Mouse (Mus musculus): ENCODE data around the gene Gm10642. TPM values are rescaled to one million over a fixed set of nuclear protein-coding genes. Genes with fewer than 3 reads are reported as not detected.

The Gm10642 gene
- polyA plus RNA-seq, 1 experiment from 2014 or later = 0.50 TPM

GRCm38 (mm10) chr9:70679132-70680091 lies 23.4 kb downstream of the Gm10642 start:
- H3K4me1 ChIP-seq (replicated peaks; ENCODE audit: control insufficient read depth, insufficient read depth, low read length) = peaks cover 13% of the 10 kb centered on the region
- DNase-seq (ENCODE audit: low spot score) (peak; percentile 87), ATAC-seq (replicated peaks; ENCODE audit: low FRiP score, low TSS enrichment, low read depth) (peak; percentile 76)
- peak overlapping the region; percentile 91 for H3K9ac ChIP-seq (ENCODE audit: low read length)
- H3K4me3 ChIP-seq (ENCODE audit: low read depth, low read length) = peak overlapping the region; percentile 86
- WGBS = under 1% methylated on average over 78 of the region's 103 CpGs
- H3K9me3 ChIP-seq (ENCODE audit: control insufficient read depth, low read length) = no peaks in the 10 kb centered on the region
- peak overlapping the region; percentile 95 for H3K27ac ChIP-seq (ENCODE audit: low read depth)
- peak overlapping the region; percentile 90 for H3K4me2 ChIP-seq (ENCODE audit: low read length)
- H3K36me3 ChIP-seq (ENCODE audit: control insufficient read depth, insufficient read depth, low read length) = no peaks in the 10 kb centered on the region
- H3K27me3 ChIP-seq (replicated peaks; ENCODE audit: control insufficient read depth, insufficient read depth, low read length) = no peaks in the 10 kb centered on the region

DNA sequence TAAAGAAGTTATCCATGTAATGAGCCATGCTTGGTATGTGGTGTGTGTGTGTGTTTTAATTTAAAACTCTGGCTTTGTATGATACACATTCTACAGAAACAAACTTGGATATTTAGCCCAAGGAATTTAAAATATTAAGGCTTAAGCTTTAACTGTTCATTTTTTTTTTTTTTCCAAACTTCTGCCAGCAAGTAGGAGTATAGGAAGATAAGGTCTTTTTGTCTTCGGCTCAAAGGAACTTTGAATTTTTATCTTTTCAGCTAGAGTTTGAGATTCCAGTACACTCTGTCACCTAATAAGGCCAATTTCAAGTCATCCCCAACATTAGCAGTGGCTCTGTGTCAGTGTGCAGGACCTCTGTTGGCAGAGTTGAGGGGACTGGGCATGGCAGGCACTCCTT lies 26.2 kb downstream of the Gm10642 start:
- Histone ChIP-seq H3K27me3 (replicated peaks; ENCODE audit: control insufficient read depth, insufficient read depth, low read length) (no peaks in the 10 kb centered on the region), H3K36me3 (ENCODE audit: control insufficient read depth, insufficient read depth, low read length) (no peaks in the 10 kb centered on the region), H3K9me3 (ENCODE audit: control insufficient read depth, low read length) (no peaks in the 10 kb centered on the region), H3K4me1 (replicated peaks; ENCODE audit: control insufficient read depth, insufficient read depth, low read length) (peaks cover 13% of the 10 kb centered on the region), H3K9ac (ENCODE audit: low read length) (no peak overlapping the region), H3K27ac (ENCODE audit: low read depth) (no peak overlapping the region), H3K4me2 (ENCODE audit: low read length) (no peak overlapping the region), H3K4me3 (ENCODE audit: low read depth, low read length) (no peak overlapping the region)
- no peak for ATAC-seq (replicated peaks; ENCODE audit: low FRiP score, low TSS enrichment, low read depth)
- WGBS = 67% methylated on average over 1 of the region's 1 CpGs
- DNase-seq (ENCODE audit: low spot score) = no peak

DNA sequence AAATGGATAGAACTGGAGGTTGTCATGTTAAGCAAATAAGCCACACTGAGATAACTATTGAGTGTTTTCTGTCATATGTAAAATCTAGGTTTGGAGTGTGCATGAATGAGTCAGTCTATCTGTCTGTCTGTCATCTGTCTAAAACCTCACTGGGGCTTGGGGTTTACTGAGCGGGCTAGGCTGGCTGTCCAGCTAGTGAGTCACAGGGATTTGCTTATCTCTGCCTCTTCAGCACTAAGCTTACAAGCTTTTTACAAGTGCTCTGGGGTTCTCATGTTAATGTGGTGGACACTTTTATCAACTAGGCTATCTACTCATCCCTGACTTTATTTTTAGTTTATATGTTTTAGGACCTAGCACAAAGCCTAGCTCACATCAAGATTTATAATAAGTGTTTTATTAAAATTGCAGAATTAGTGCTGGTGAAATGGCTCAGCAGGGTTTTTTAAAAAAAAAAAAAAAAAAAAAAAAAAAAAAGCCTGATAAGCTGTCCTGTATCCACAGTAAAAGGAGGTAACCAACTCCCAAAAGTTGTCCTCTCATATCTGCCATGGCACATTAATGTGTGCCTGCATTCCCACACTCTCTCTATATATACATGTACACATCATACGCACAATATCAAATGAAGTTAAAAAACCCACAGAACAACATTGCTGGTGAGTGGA lies 32.4 kb downstream of the Gm10642 start:
- H3K9ac ChIP-seq (ENCODE audit: low read length) = no peak overlapping the region
- no peaks in the 10 kb centered on the region for H3K36me3 ChIP-seq (ENCODE audit: control insufficient read depth, insufficient read depth, low read length)
- H3K9me3 ChIP-seq (ENCODE audit: control insufficient read depth, low read length) = no peaks in the 10 kb centered on the region
- H3K4me1 ChIP-seq (replicated peaks; ENCODE audit: control insufficient read depth, insufficient read depth, low read length) = no peaks in the 10 kb centered on the region
- H3K4me2 ChIP-seq (ENCODE audit: low read length) = no peak overlapping the region
- H3K27ac ChIP-seq (ENCODE audit: low read depth) = no peak overlapping the region
- no peaks in the 10 kb centered on the region for H3K27me3 ChIP-seq (replicated peaks; ENCODE audit: control insufficient read depth, insufficient read depth, low read length)
- 76% methylated on average over 2 of the region's 2 CpGs for WGBS
- no peak overlapping the region for H3K4me3 ChIP-seq (ENCODE audit: low read depth, low read length)
- ATAC-seq (replicated peaks; ENCODE audit: low FRiP score, low TSS enrichment, low read depth) (no peak), DNase-seq (ENCODE audit: low spot score) (no peak)

DNA sequence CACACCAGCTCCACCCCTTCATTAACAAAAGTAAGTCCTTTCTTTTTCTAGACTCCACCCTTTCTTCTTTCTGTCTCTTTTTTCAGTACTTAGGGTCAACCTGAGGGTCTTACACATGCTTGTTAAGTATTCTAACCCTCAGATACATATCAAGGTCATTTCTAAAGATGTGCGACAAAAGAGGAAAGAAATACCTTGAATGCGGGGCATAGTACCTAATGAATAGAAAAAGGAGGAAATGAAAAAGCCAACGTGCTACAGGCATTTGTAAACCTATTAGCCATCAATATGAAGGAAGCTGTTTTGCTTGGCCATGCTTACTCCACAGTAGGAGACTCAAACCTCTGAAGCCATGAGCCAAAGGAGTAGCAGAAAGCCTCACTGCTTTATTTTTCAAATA lies 33.9 kb downstream of the Gm10642 start:
- Histone ChIP-seq H3K4me2 (ENCODE audit: low read length) (no peak overlapping the region), H3K4me3 (ENCODE audit: low read depth, low read length) (no peak overlapping the region), H3K27me3 (replicated peaks; ENCODE audit: control insufficient read depth, insufficient read depth, low read length) (no peaks in the 10 kb centered on the region), H3K9ac (ENCODE audit: low read length) (no peak overlapping the region), H3K36me3 (ENCODE audit: control insufficient read depth, insufficient read depth, low read length) (no peaks in the 10 kb centered on the region), H3K27ac (ENCODE audit: low read depth) (no peak overlapping the region), H3K9me3 (ENCODE audit: control insufficient read depth, low read length) (no peaks in the 10 kb centered on the region), H3K4me1 (replicated peaks; ENCODE audit: control insufficient read depth, insufficient read depth, low read length) (no peaks in the 10 kb centered on the region)
- 77% methylated on average over 3 of the region's 3 CpGs for WGBS
- DNase-seq (ENCODE audit: low spot score) = no peak
- ATAC-seq (replicated peaks; ENCODE audit: low FRiP score, low TSS enrichment, low read depth) = no peak

DNA sequence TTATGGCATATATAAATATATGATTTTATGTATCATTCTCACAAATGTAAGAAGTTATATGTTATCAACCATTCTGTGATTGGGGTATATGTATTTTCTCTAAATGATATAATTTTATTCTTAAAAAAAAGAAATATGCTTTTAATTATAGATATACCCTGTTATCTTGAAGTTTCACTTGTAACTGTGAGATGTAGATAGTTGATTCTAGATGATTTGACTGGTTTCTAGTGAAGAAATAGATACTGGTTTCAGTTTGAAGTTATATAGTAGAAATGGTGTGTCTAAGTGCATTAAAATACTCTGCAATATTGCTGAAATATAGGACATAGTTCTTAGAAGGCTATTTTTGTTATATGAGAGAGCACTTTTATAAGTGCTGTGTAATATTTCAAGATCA lies 34.5 kb downstream of the Gm10642 start:
- H3K9ac ChIP-seq (ENCODE audit: low read length) = no peak overlapping the region
- H3K27me3 ChIP-seq (replicated peaks; ENCODE audit: control insufficient read depth, insufficient read depth, low read length) = no peaks in the 10 kb centered on the region
- no peaks in the 10 kb centered on the region for H3K9me3 ChIP-seq (ENCODE audit: control insufficient read depth, low read length)
- no peak overlapping the region for H3K4me2 ChIP-seq (ENCODE audit: low read length)
- DNase-seq (ENCODE audit: low spot score) = no peak
- H3K36me3 ChIP-seq (ENCODE audit: control insufficient read depth, insufficient read depth, low read length) = no peaks in the 10 kb centered on the region
- ATAC-seq (replicated peaks; ENCODE audit: low FRiP score, low TSS enrichment, low read depth) = no peak
- H3K4me1 ChIP-seq (replicated peaks; ENCODE audit: control insufficient read depth, insufficient read depth, low read length) = no peaks in the 10 kb centered on the region
- no peak overlapping the region for H3K27ac ChIP-seq (ENCODE audit: low read depth)
- no peak overlapping the region for H3K4me3 ChIP-seq (ENCODE audit: low read depth, low read length)

- Histone ChIP-seq H3K4me1 (replicated peaks; ENCODE audit: control insufficient read depth, insufficient read depth, low read length) (no peaks in the 10 kb centered on the region), H3K9ac (ENCODE audit: low read length) (no peak overlapping the region), H3K27ac (ENCODE audit: low read depth) (no peak overlapping the region), H3K4me3 (ENCODE audit: low read depth, low read length) (no peak overlapping the region), H3K4me2 (ENCODE audit: low read length) (no peak overlapping the region), H3K27me3 (replicated peaks; ENCODE audit: control insufficient read depth, insufficient read depth, low read length) (no peaks in the 10 kb centered on the region), H3K9me3 (ENCODE audit: control insufficient read depth, low read length) (no peaks in the 10 kb centered on the region), H3K36me3 (ENCODE audit: control insufficient read depth, insufficient read depth, low read length) (no peaks in the 10 kb centered on the region)
- ATAC-seq (replicated peaks; ENCODE audit: low FRiP score, low TSS enrichment, low read depth) = no peak
- DNase-seq (ENCODE audit: low spot score) = no peak
- WGBS = 78% methylated on average over 2 of the region's 2 CpGs
Observed at GRCm38 (mm10) chr9:70691772-70692693, 36.0 kb downstream of the Gm10642 start.

GRCm38 (mm10) chr9:70695723-70696122 lies 39.7 kb downstream of the Gm10642 start:
- H3K9me3 ChIP-seq (ENCODE audit: control insufficient read depth, low read length) = no peaks in the 10 kb centered on the region
- no peak overlapping the region for H3K27ac ChIP-seq (ENCODE audit: low read depth)
- 86% methylated on average over 2 of the region's 2 CpGs for WGBS
- ATAC-seq (replicated peaks; ENCODE audit: low FRiP score, low TSS enrichment, low read depth) (no peak), DNase-seq (ENCODE audit: low spot score) (no peak)
- no peak overlapping the region for H3K4me2 ChIP-seq (ENCODE audit: low read length)
- H3K4me1 ChIP-seq (replicated peaks; ENCODE audit: control insufficient read depth, insufficient read depth, low read length) = no peaks in the 10 kb centered on the region
- no peaks in the 10 kb centered on the region for H3K27me3 ChIP-seq (replicated peaks; ENCODE audit: control insufficient read depth, insufficient read depth, low read length)
- no peaks in the 10 kb centered on the region for H3K36me3 ChIP-seq (ENCODE audit: control insufficient read depth, insufficient read depth, low read length)
- H3K9ac ChIP-seq (ENCODE audit: low read length) = no peak overlapping the region
- no peak overlapping the region for H3K4me3 ChIP-seq (ENCODE audit: low read depth, low read length)

GRCm38 (mm10) chr9:70698090-70698489 lies 42.0 kb downstream of the Gm10642 start:
- Histone ChIP-seq H3K4me1 (replicated peaks; ENCODE audit: control insufficient read depth, insufficient read depth, low read length) (no peaks in the 10 kb centered on the region), H3K4me3 (ENCODE audit: low read depth, low read length) (no peak overlapping the region), H3K4me2 (ENCODE audit: low read length) (no peak overlapping the region), H3K9ac (ENCODE audit: low read length) (no peak overlapping the region), H3K9me3 (ENCODE audit: control insufficient read depth, low read length) (no peaks in the 10 kb centered on the region), H3K27ac (ENCODE audit: low read depth) (no peak overlapping the region), H3K27me3 (replicated peaks; ENCODE audit: control insufficient read depth, insufficient read depth, low read length) (no peaks in the 10 kb centered on the region), H3K36me3 (ENCODE audit: control insufficient read depth, insufficient read depth, low read length) (no peaks in the 10 kb centered on the region)
- no peak for ATAC-seq (replicated peaks; ENCODE audit: low FRiP score, low TSS enrichment, low read depth)
- WGBS = 77% methylated on average over 1 of the region's 1 CpGs
- DNase-seq (ENCODE audit: low spot score) = no peak

All from intestine, embryonic 14.5 days (tissue).